Mouse (Mus musculus) urinary bladder, postnatal 4 days (tissue): Measurements from ENCODE around the gene Trim14.
"Not testable (repeated sequence)": the region's sequence is repeated elsewhere in the genome, so short reads cannot be mapped to it uniquely, and the experiment has no call there.

Experiments used
- DNase-seq, 2 experiments: peaks; one replicate each; pipeline ENCODE4 v3.0.0; 2021 to 2022; ENCODE audit warnings: low spot score in 2 of 2

Gene Trim14

GRCm38 (mm10) chr4:46535840-46536361 is at the start of gene Trim14:
TSS of gene Trim14 (minus strand) at chr4:46536141.
- no peak for DNase-seq

- DNase-seq = peak in 1 of 2 experiments; percentile 49
Measured at GRCm38 (mm10) chr4:46585041-46585810, 49.3 kb upstream of the Trim14 start.

- not testable (repeated sequence) for DNase-seq
Measured at GRCm38 (mm10) chr4:46584536-46584935, 48.6 kb upstream of the Trim14 start.

- DNase-seq = not testable (repeated sequence)
Measured at GRCm38 (mm10) chr4:46584084-46584483, 48.1 kb upstream of the Trim14 start.

- not testable (repeated sequence) for DNase-seq
Measured at GRCm38 (mm10) chr4:46582024-46582423, 46.1 kb upstream of the Trim14 start.

GRCm38 (mm10) chr4:46581577-46581976 is 45.6 kb upstream of the Trim14 start:
- peak in 1 of 2 experiments; percentile 52 for DNase-seq

- DNase-seq = not testable (repeated sequence)
Measured at GRCm38 (mm10) chr4:46580799-46581243, 44.9 kb upstream of the Trim14 start.

GRCm38 (mm10) chr4:46578796-46579346 is 42.9 kb upstream of the Trim14 start:
- DNase-seq = not testable (repeated sequence)

- no peak for DNase-seq
Measured at GRCm38 (mm10) chr4:46578228-46578627, 42.3 kb upstream of the Trim14 start.

GRCm38 (mm10) chr4:46575509-46576284 is 39.8 kb upstream of the Trim14 start:
- DNase-seq = not testable (repeated sequence)

GRCm38 (mm10) chr4:46574841-46575240 is 38.9 kb upstream of the Trim14 start:
- DNase-seq = no peak

GRCm38 (mm10) chr4:46574024-46574753 is 38.2 kb upstream of the Trim14 start:
- DNase-seq = peak in 1 of 2 experiments; percentile 55

GRCm38 (mm10) chr4:46572616-46573015 is 36.7 kb upstream of the Trim14 start:
- peak in 1 of 2 experiments; percentile 34 for DNase-seq

GRCm38 (mm10) chr4:46571744-46572143 is 35.8 kb upstream of the Trim14 start:
- DNase-seq = no peak

- DNase-seq = peak in 1 of 2 experiments; percentile 52
Measured at GRCm38 (mm10) chr4:46569671-46570070, 33.7 kb upstream of the Trim14 start.

GRCm38 (mm10) chr4:46568169-46568568 is 32.2 kb upstream of the Trim14 start:
- peak in 1 of 2 experiments; percentile 53 for DNase-seq

GRCm38 (mm10) chr4:46566931-46567671 is 31.2 kb upstream of the Trim14 start:
- DNase-seq = peak in 1 of 2 experiments; percentile 54

GRCm38 (mm10) chr4:46565393-46565955 is 29.5 kb upstream of the Trim14 start:
- DNase-seq = no peak

GRCm38 (mm10) chr4:46564247-46564646 is 28.3 kb upstream of the Trim14 start:
- DNase-seq = no peak

GRCm38 (mm10) chr4:46563847-46564246 is 27.9 kb upstream of the Trim14 start:
- peak in 1 of 2 experiments; percentile 56 for DNase-seq
